18 mouse cellular contexts compared by ENCODE assay signal in the genomic region with DNA sequence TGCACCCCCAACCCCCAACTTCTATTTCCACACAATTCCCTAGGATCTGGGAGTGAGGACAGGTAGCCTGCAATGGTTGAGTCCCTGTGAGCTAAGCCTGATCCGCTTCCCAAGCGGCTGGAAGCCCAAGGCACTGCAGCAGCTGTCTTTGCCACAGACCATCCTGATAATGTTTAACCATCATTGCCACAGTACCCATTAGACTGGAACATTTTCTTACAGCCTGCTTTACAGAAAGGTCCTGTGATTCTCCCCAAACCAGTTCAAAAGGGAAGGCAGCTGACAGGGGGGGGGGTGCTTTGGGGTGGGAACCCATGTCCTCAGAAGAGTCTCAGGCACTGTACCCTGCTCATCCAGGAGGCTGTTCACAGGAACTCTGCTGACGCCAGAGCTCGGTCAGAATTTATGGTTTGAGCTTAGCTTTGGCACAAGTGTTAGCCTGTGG. TPM values are rescaled to one million over a fixed set of nuclear protein-coding genes. Genes with fewer than 3 reads are reported as not detected.
DNase-seq lines count a peak whose midpoint lies in the region; ATAC-seq and TF ChIP-seq lines count a peak whose summit lies in the region.
"Had no signal": no experiment of that assay in that cellular context is flagged by ENCODE, and none has a peak within 500 bp of the region (broad histone marks: within the 10 kb centered on the region; RNA-seq: fewer than 3 reads in every experiment).

No protein-coding gene starts in this region.

- DNase-seq in liver, adult 2 months (ENCODE audit: extremely low read depth, low read depth, low spot score): peak; percentile 90
- DNase-seq in liver: no peak
- peak; percentile 73 for DNase-seq in kidney, adult 11 months
- peak; percentile 74 for DNase-seq in kidney, postnatal 14 days
- no peak for DNase-seq in right cerebral cortex, postnatal 14 days
- DNase-seq: adrenal gland, postnatal 14 days; gastrocnemius, postnatal 25 days; heart, postnatal 4 days; spleen, adult 18-20 months had no signal

- ATAC-seq in liver, embryonic 16.5 days (ENCODE audit: low read depth): peak; percentile 7; the same call in 1 of the 2 replicates
- ATAC-seq in forebrain, embryonic 15.5 days (replicated peaks): no peak
- no peak for ATAC-seq in forebrain, embryonic 12.5 days (ENCODE audit: low FRiP score)
- ATAC-seq: forebrain, embryonic 16.5 days; midbrain, embryonic 15.5 days had no signal

- no peaks in the 10 kb centered on the region for H3K9me3 ChIP-seq in liver, embryonic 16.5 days (replicated peaks; ENCODE audit: control insufficient read depth, low read length)
- no peaks in the 10 kb centered on the region for H3K9me3 ChIP-seq in forebrain, embryonic 15.5 days
- no peaks in the 10 kb centered on the region for H3K9me3 ChIP-seq in forebrain, embryonic 12.5 days
- H3K9me3 ChIP-seq: G1E; heart, embryonic 12.5 days; midbrain, embryonic 15.5 days; neural tube, embryonic 12.5 days had no signal

- H3K36me3 ChIP-seq in liver, adult 2 months (ENCODE audit: control insufficient read depth, insufficient read depth, low read length): peaks cover 8% of the 10 kb centered on the region; the same call in 1 of the 2 replicates
- H3K36me3 ChIP-seq in liver, embryonic 16.5 days (ENCODE audit: control insufficient read depth, insufficient read depth): peaks cover 9% of the 10 kb centered on the region; the same call in 1 of the 2 replicates
- no peaks in the 10 kb centered on the region for H3K36me3 ChIP-seq in forebrain, embryonic 15.5 days
- no peaks in the 10 kb centered on the region for H3K36me3 ChIP-seq in forebrain, embryonic 12.5 days (replicated peaks)
- H3K36me3 ChIP-seq: midbrain, embryonic 15.5 days; neural tube, embryonic 12.5 days had no signal

- H3K4me2 ChIP-seq in liver, embryonic 16.5 days (ENCODE audit: low read depth, low read length): no peak overlapping the region
- H3K4me2 ChIP-seq in forebrain, embryonic 15.5 days (replicated peaks): no peak overlapping the region
- no peak overlapping the region for H3K4me2 ChIP-seq in forebrain, embryonic 12.5 days
- H3K4me2 ChIP-seq: heart, embryonic 12.5 days; midbrain, embryonic 15.5 days; neural tube, embryonic 12.5 days had no signal

- H3K4me3 ChIP-seq in liver, adult 2 months (ENCODE audit: insufficient read depth, low read depth, low read length): no peak overlapping the region
- no peak overlapping the region for H3K4me3 ChIP-seq in liver, embryonic 16.5 days (ENCODE audit: low read depth, low read length)
- no peak overlapping the region for H3K4me3 ChIP-seq in forebrain, embryonic 15.5 days
- no peak overlapping the region for H3K4me3 ChIP-seq in forebrain, embryonic 12.5 days (replicated peaks)
- H3K4me3 ChIP-seq: heart, embryonic 12.5 days; midbrain, embryonic 15.5 days; neural tube, embryonic 12.5 days had no signal

- H3K4me1 ChIP-seq in liver, adult 2 months (ENCODE audit: control insufficient read depth, insufficient read depth, low read length): peaks cover 25% of the 10 kb centered on the region
- H3K4me1 ChIP-seq in liver, embryonic 16.5 days (ENCODE audit: control insufficient read depth, low read depth, low read length): peaks cover 13% of the 10 kb centered on the region
- no peaks in the 10 kb centered on the region for H3K4me1 ChIP-seq in forebrain, embryonic 15.5 days
- H3K4me1 ChIP-seq in forebrain, embryonic 12.5 days: no peaks in the 10 kb centered on the region
- H3K4me1 ChIP-seq: midbrain, embryonic 15.5 days; neural tube, embryonic 12.5 days had no signal

- peak overlapping the region; percentile 3; the same call in 1 of the 2 replicates for H3K9ac ChIP-seq in liver, adult 2 months (ENCODE audit: low read depth, low read length)
- no peak overlapping the region for H3K9ac ChIP-seq in liver, embryonic 16.5 days (ENCODE audit: low read depth, low read length)
- H3K9ac ChIP-seq in forebrain, embryonic 15.5 days (replicated peaks): no peak overlapping the region
- no peak overlapping the region for H3K9ac ChIP-seq in forebrain, embryonic 12.5 days
- H3K9ac ChIP-seq: heart, embryonic 12.5 days; midbrain, embryonic 15.5 days; neural tube, embryonic 12.5 days had no signal

- no peak for TF ChIP-seq POLR2A in liver, adult 2 months (IDR thresholded peaks at IDR 0.05; ENCODE audit: extremely low read depth, insufficient read depth, low read length)

- no peaks in the 10 kb centered on the region for H3K79me2 ChIP-seq in liver, adult 2 months (ENCODE audit: control insufficient read depth, insufficient read depth, low read length)

- WGBS in liver, adult 2 months: 12% methylated on average over 4 of the region's 4 CpGs
- 66% methylated on average over 4 of the region's 4 CpGs for WGBS in liver, embryonic 16.5 days (ENCODE audit: insufficient replicate concordance)
- 84% methylated on average over 4 of the region's 4 CpGs for WGBS in forebrain, embryonic 15.5 days
- WGBS in forebrain, embryonic 12.5 days: 85% methylated on average over 4 of the region's 4 CpGs

- H3K27me3 ChIP-seq in liver, adult 2 months (ENCODE audit: control insufficient read depth, insufficient read depth, low read length): no peaks in the 10 kb centered on the region
- H3K27me3 ChIP-seq in liver, embryonic 16.5 days (ENCODE audit: control insufficient read depth, insufficient read depth, low read depth, low read length): no peaks in the 10 kb centered on the region
- no peaks in the 10 kb centered on the region for H3K27me3 ChIP-seq in forebrain, embryonic 15.5 days
- no peaks in the 10 kb centered on the region for H3K27me3 ChIP-seq in forebrain, embryonic 12.5 days
- H3K27me3 ChIP-seq: heart, embryonic 12.5 days; midbrain, embryonic 15.5 days; neural tube, embryonic 12.5 days had no signal

- H3K27ac ChIP-seq in liver, adult 2 months (replicated peaks; ENCODE audit: insufficient read depth, low read depth, low read length): peak overlapping the region; percentile 82
- peak overlapping the region; percentile 65 for H3K27ac ChIP-seq in liver, embryonic 16.5 days (ENCODE audit: low read length)
- H3K27ac ChIP-seq in forebrain, embryonic 15.5 days (replicated peaks): no peak overlapping the region
- no peak overlapping the region for H3K27ac ChIP-seq in forebrain, embryonic 12.5 days
- H3K27ac ChIP-seq: macrophage; midbrain, embryonic 15.5 days; neural tube, embryonic 12.5 days had no signal

- no peak for TF ChIP-seq CTCF in liver, adult 2 months (IDR thresholded peaks at IDR 0.05; ENCODE audit: low read depth, low read length)

RNA-seq across cellular contexts. Expression of a gene that starts 51.1 kb away (rescaled TPM):
- total RNA-seq in liver, adult 2 months (2014; rRNA removed): 24.2 and 25.6 TPM in 2 replicates
- 5.9 and 6.9 TPM in 2 replicates for polyA plus RNA-seq in liver, adult 2 months (2012; rRNA removed)
- 67.7 and 69.3 TPM in 2 replicates for polyA plus RNA-seq in liver, embryonic 16.5 days (2015; fragmentation: Nextera tagmentation; extraction: Ambion mirVana)
- 62.9 and 72.0 TPM in 2 replicates for polyA plus RNA-seq in forebrain, embryonic 15.5 days (2015; fragmentation: Nextera tagmentation; extraction: Ambion mirVana)
- polyA plus RNA-seq in forebrain, embryonic 12.5 days (2016; fragmentation: Nextera tagmentation; extraction: Ambion mirVana): 94.0 and 110 TPM in 2 replicates

Comparison
In these comparisons a context has a peak if more than half of its experiments do, and no peak if none do; other contexts are left out.
1. DNase-seq: peak in liver, adult 2 months (single experiment), kidney, adult 11 months (single experiment) and kidney, postnatal 14 days (single experiment); none in liver (single experiment) and right cerebral cortex, postnatal 14 days (single experiment).
2. H3K27ac ChIP-seq: peak in liver, adult 2 months (single experiment) and liver, embryonic 16.5 days (single experiment); none in forebrain, embryonic 15.5 days (single experiment) and forebrain, embryonic 12.5 days (single experiment).